Mouse (Mus musculus) hindlimb bud, embryonic 11.5 days (tissue): ENCODE data around the gene Nr3c2.

ENCODE experiments used
- DNase-seq: peaks from one replicate; pipeline ENCODE4 v3.0.0-alpha.2; 2012; ENCODE audit warnings: low read depth, low spot score; ENCODE audit errors: extremely low spot score

The Nr3c2 gene

GRCm38 (mm10) chr8:77236701-77237100 lies 337.5 kb downstream of the Nr3c2 start:
- no peak for DNase-seq

- DNase-seq, result no peak
Measured at GRCm38 (mm10) chr8:77239462-77239861, 340.2 kb downstream of the Nr3c2 start.

GRCm38 (mm10) chr8:77241381-77241780 lies 342.1 kb downstream of the Nr3c2 start:
- no peak for DNase-seq

GRCm38 (mm10) chr8:77250094-77250493 lies 350.9 kb downstream of the Nr3c2 start:
- no peak for DNase-seq

DNA sequence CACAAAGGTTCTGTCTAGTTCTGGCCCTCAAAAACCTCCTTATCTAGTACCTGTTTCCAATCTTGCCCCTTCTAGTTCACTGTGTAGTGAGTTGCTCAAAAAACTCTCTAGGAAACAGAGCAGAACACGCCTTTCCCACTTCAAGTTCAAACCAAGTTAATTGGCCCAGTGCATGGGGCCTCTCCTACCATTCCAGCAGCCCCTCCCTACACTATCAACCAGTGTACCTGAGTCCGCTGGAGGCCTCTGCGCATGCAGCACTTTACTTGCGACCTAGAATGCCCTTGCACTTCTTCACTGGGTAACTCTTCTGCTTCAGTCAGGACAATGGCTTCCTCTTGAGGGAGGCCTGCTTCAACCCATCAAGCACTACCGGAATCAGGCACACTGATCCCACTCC lies 351.9 kb downstream of the Nr3c2 start:
- no peak for DNase-seq

DNA sequence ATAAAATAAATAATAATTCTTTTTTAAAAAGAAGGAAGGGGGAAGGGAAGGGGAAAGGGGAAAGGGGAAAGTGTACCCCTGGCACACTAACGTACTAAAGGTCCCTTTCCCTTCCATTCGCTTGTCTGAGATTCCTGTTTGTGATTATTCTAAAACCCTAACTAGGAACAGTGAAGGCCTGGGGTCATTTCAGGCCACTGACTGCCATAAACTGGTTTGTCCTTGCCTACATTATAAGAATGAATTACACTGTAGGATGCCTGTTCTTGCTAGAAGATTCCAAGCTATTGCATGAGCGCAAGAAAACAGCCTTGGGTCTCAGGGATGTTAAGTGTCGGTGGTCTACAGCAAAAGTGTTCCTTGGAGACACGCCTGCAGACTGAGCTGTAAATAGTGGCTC lies 355.2 kb downstream of the Nr3c2 start:
- DNase-seq, result no peak

DNA sequence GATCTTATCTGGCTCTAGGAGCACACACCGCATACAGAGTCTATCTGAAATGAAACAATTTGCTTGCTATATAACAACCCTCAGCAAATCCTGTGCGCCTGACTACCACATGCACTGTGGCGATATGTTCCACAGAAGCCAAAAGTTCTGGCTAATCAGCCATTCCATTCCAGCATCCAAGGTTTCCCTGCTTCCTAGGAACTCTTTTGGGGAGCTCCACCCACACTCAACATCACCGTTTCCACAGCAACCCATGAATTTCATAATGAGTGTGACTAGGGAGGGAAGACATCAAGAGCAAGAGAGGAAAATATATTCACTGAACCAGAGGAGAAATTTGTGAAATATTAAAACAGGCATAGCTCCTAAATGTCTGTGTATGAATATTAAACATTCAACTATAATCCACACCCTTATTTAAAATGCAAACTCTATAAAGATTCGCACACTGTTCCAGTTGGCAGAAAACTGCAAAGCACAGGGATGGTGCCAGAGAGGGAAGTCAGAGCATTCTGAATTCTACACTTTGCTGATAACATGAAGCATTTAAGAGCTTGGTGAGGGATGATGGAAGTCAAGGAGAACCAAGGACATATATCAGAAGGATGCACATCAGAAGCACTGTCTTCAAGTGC lies 357.3 kb downstream of the Nr3c2 start:
- DNase-seq, result no peak

GRCm38 (mm10) chr8:77257085-77257451 lies 357.8 kb downstream of the Nr3c2 start:
- DNase-seq, result no peak

- no peak for DNase-seq
Measured at GRCm38 (mm10) chr8:77261215-77261614, 362.0 kb downstream of the Nr3c2 start.

DNA sequence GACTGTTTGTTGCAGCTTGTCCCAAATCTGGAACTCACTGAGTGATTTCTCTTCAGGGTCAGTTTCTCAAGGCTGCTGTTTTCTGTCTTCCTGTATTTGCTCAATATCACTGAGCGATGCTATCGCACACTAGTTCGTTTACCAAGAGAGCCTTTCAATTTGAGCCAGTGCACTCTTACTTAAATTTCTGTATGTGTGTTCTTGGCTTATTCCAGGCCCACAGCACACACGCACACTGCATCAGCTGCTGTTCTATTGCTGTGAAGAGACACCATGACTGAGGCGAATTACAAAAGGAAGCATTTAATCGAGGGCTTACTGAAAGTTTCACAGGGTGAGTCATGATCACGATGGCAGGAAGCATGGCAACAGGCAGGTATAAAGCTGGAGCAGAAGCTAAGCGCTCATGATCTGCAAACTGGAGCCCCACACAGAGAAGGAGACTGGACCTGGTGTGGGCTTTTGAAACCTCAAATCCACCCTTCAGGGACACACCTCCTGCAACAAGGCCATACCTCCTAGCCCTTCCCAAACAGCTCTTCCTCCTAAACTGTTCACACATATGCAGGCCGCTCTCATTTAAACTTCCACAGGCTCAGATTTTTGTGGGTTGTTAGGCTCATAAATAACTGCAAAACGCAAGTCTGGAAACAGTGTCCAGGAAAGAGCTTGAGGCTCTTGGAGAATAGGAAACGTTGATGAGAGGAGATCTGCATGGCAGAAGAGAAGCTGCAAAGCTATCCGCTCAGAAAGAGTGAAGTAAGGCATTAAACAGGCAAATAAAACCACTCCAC lies 363.2 kb downstream of the Nr3c2 start:
- DNase-seq, result no peak

DNA sequence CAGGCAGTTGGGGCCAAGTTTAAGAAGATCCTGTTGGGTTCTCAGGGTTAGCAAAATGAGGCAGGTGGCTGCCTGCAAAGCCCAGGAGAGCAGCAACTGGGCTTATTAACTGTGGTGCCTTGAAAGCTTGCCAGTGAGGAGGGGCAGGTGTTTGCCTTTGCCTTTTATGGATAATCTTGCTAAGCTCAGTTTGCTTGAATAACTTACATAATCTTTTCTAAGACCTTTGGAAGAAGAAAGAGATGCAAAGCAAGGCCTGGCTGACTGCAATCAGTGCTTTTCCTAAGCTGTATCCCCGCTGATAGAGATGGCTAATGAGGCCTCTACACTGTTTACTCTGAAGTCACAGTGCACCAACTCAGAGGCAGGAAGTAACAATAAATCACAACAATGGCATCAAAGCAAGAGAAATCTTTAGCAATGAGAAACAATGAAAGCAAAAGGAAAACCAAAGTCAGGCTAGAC lies 368.7 kb downstream of the Nr3c2 start:
- DNase-seq, result no peak

DNA sequence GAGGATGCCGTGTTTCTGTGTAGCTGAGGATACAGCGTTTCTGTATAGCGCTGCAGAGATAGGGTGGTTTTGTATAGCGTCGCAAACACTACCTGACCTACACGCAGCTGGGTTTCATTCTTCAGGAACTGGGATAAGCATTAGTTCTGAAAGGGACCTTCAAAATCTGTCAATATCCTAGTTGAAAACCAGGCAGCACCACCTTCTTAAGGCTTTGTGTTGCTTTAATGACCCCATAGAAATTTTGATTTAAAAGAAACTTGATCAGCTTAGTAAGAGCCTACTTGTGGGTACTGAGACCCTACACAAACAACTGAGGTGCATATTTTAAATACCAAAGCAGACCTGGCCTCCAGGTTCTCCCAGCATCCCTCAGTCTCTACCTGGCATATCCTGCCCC lies 372.9 kb downstream of the Nr3c2 start:
- no peak for DNase-seq

- no peak for DNase-seq
Measured at GRCm38 (mm10) chr8:77275571-77275970, 376.3 kb downstream of the Nr3c2 start.

GRCm38 (mm10) chr8:77276827-77277226 lies 377.6 kb downstream of the Nr3c2 start:
- no peak for DNase-seq

GRCm38 (mm10) chr8:77278246-77278645 lies 379.0 kb downstream of the Nr3c2 start:
- DNase-seq, result no peak

DNA sequence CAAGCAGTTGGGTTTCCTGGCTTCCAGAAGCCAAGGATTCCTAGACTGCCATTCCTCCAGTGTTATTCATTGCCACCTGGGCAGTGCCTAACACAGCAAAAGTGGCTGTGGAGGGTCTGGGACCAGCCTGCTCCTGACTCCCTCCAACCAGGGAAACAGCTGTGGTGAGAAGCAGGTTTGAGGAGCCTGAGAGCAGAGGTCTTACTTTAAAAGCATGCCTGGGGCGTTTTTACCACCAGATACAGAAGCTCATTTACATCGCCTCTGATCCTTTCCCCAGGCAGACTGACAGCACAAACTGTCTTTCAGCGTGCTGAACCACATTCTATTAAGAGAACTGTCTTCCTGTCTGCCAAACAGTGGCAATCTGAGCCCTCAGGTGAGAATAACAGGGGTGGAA lies 380.7 kb downstream of the Nr3c2 start:
- DNase-seq, result no peak

DNA sequence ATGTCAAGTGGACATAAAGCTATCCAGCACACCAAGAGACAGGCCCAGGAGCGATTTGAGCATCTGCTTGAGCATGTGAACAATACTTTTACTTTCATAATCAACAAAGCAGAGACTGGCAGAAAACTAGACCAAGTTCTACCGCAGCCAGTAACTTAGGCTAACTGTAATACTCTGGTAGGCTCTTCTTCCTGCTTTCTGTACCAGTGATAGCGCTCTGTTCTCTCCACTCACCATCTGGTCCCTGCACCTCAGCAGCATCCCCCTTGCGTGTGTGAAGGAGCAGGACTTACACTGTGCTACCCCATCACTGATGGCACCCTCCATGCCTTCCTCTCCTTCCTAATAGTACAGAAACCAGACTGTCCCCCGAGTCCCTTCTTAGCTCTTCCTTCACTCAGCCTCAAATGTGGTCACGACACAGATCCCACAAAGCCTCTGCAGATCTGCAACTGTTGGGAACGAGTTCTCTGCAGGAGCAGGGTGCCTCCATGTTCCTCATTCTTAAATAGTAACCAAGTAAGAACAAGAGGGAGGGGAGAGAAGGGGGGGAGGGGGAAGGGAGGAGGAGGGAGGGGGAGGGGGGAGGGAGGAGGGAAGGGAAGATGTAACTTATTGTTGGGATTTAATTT lies 383.5 kb downstream of the Nr3c2 start:
- DNase-seq, result no peak

- DNase-seq, result no peak
Measured at GRCm38 (mm10) chr8:77284473-77284872, 385.2 kb downstream of the Nr3c2 start.

DNA sequence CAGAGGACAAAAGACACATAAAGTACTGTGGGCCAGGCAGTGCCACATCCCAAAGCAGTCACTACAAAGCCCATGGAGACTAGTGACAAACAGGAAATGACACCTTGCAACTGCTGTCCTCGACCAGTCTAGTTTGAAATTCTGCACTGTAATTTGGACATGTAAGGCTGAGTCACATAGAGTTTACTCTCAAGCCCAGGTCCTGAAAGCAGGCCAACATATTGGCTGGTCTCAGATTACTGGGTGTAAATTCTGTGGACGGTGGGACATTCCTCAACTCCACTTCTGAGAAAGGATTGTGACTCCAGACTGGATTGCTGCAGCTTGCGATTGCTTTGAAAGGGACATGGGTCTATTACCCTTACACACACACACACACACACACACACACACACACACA lies 388.8 kb downstream of the Nr3c2 start:
- DNase-seq, result no peak

GRCm38 (mm10) chr8:77288492-77288891 lies 389.2 kb downstream of the Nr3c2 start:
- no peak for DNase-seq

DNA sequence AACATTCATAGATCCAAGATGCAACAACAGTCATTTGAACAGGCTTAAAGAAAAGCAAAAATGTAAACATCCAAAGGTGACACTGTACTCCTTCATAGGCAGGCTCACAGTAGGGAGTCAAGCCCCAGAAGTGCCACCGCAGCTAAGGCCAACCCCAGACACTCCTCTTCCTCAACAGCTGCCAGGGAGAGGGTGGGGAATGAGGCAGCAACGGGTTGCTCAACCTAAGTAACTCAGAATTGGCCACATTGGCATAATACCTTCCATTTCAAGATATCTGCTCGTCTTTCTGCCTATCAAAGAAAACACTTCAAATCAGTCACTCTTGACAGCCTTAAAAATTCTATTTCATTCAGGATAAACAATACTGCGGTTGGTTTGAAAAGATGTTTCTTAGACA lies 392.9 kb downstream of the Nr3c2 start:
- DNase-seq, result no peak

GRCm38 (mm10) chr8:77292649-77293048 lies 393.4 kb downstream of the Nr3c2 start:
- DNase-seq, result no peak
